Mouse (Mus musculus) megakaryocyte progenitor cell, adult 5-6 weeks (primary cell): ENCODE measurements around the gene Krtap2-4. TPM values are rescaled to one million over a fixed set of nuclear protein-coding genes. Genes with fewer than 3 reads are reported as not detected.
"Not testable (repeated sequence)": the region's sequence is repeated elsewhere in the genome, so short reads cannot be mapped to it uniquely, and the experiment has no call there.

Experiments used
- ATAC-seq: replicated peaks from 2 replicates; pipeline ENCODE4 v1.8.0; 2016; ENCODE audit warnings: mild to moderate bottlenecking, moderate TSS enrichment, inconsistent platforms; ENCODE audit not compliant: poor library complexity
- total RNA-seq, 2 experiments: library from RNA; stranded (forward) in 1 of 2; stranded (reverse) in 1 of 2; fragments of 157-497, 149-512 nt in 1 of 2; fragments of 200-1000 nt in 1 of 2; gene quantifications; 2 replicates each; pipeline versions ENCODE4 v1.2.3 to v1.2.4; 2015 to 2017

Krtap2-4 gene
- total RNA-seq (2015) (not detected in 2 replicates), total RNA-seq (2017) (not detected in 2 replicates)

- no peak for ATAC-seq
These were observed at the start of gene Krtap2-4 for GRCm38 (mm10) chr11:99614796-99615363. Gene Krtap2-4 (minus strand): TSS chr11:99614846.

- ATAC-seq, result no peak
These were observed 48.2 kb upstream of the Krtap2-4 start for GRCm38 (mm10) chr11:99662802-99663201.

GRCm38 (mm10) chr11:99659256-99659655 is 44.6 kb upstream of the Krtap2-4 start:
- ATAC-seq, result no peak

GRCm38 (mm10) chr11:99658467-99659010 is 43.9 kb upstream of the Krtap2-4 start, which contains the start of gene Gm11563:
Gene Gm11563 (minus strand): TSS chr11:99658960.
- not testable (repeated sequence) for ATAC-seq

GRCm38 (mm10) chr11:99657051-99657450 is 42.4 kb upstream of the Krtap2-4 start:
- ATAC-seq, result no peak

GRCm38 (mm10) chr11:99650136-99650535 is 35.5 kb upstream of the Krtap2-4 start, which contains the start of gene Gm11555:
Gene Gm11555 (minus strand): TSS chr11:99650236.
- no peak for ATAC-seq

- ATAC-seq, result no peak
These were observed 31.8 kb upstream of the Krtap2-4 start for GRCm38 (mm10) chr11:99646444-99646843.

- ATAC-seq, result no peak
These were observed 29.7 kb upstream of the Krtap2-4 start for GRCm38 (mm10) chr11:99644351-99644750.

- ATAC-seq, result not testable (repeated sequence)
These were observed 29.0 kb upstream of the Krtap2-4 start, which contains the start of gene Krtap4-7 for GRCm38 (mm10) chr11:99643635-99644139. Gene Krtap4-7 (minus strand): TSS chr11:99644089.

- ATAC-seq, result no peak
These were observed 26.3 kb upstream of the Krtap2-4 start for GRCm38 (mm10) chr11:99640926-99641325.

GRCm38 (mm10) chr11:99637086-99637485 is 22.4 kb upstream of the Krtap2-4 start:
- no peak for ATAC-seq

- no peak for ATAC-seq
These were observed 20.0 kb upstream of the Krtap2-4 start, which contains the start of gene Krtap4-2 for GRCm38 (mm10) chr11:99634653-99635134. Gene Krtap4-2 (minus strand): TSS chr11:99635084.

GRCm38 (mm10) chr11:99633293-99633692 is 18.6 kb upstream of the Krtap2-4 start:
- no peak for ATAC-seq

- ATAC-seq, result no peak
These were observed 16.2 kb upstream of the Krtap2-4 start for GRCm38 (mm10) chr11:99630890-99631289.

- no peak for ATAC-seq
These were observed 13.5 kb upstream of the Krtap2-4 start, which contains the start of gene Krtap4-1 for GRCm38 (mm10) chr11:99628138-99628537. Gene Krtap4-1 (minus strand): TSS chr11:99628238.

- no peak for ATAC-seq
These were observed 5.7 kb upstream of the Krtap2-4 start, which contains the start of gene Gm11562 for GRCm38 (mm10) chr11:99620335-99620734. Gene Gm11562 (minus strand): TSS chr11:99620435.

GRCm38 (mm10) chr11:99610089-99610488 is 4.6 kb downstream of the Krtap2-4 start, which contains the start of gene Gm11937:
Gene Gm11937 (minus strand): TSS chr11:99610189.
- ATAC-seq, result not testable (repeated sequence)

- no peak for ATAC-seq
These were observed 5.5 kb downstream of the Krtap2-4 start for GRCm38 (mm10) chr11:99609126-99609525.

GRCm38 (mm10) chr11:99603208-99603607 is 11.4 kb downstream of the Krtap2-4 start, which contains the start of gene Gm11938:
Gene Gm11938 (minus strand): TSS chr11:99603308.
- ATAC-seq, result not testable (repeated sequence)

- not testable (repeated sequence) for ATAC-seq
These were observed 16.9 kb downstream of the Krtap2-4 start, which contains the start of gene Krtap9-3 for GRCm38 (mm10) chr11:99597742-99598141. Gene Krtap9-3 (minus strand): TSS chr11:99598105.

GRCm38 (mm10) chr11:99590981-99591380 is 23.7 kb downstream of the Krtap2-4 start, which contains the start of gene Krtap1-3:
Gene Krtap1-3 (minus strand): TSS chr11:99591339.
- no peak for ATAC-seq
